ENCODE assay signal across 8 mouse cellular contexts in the genomic region with DNA sequence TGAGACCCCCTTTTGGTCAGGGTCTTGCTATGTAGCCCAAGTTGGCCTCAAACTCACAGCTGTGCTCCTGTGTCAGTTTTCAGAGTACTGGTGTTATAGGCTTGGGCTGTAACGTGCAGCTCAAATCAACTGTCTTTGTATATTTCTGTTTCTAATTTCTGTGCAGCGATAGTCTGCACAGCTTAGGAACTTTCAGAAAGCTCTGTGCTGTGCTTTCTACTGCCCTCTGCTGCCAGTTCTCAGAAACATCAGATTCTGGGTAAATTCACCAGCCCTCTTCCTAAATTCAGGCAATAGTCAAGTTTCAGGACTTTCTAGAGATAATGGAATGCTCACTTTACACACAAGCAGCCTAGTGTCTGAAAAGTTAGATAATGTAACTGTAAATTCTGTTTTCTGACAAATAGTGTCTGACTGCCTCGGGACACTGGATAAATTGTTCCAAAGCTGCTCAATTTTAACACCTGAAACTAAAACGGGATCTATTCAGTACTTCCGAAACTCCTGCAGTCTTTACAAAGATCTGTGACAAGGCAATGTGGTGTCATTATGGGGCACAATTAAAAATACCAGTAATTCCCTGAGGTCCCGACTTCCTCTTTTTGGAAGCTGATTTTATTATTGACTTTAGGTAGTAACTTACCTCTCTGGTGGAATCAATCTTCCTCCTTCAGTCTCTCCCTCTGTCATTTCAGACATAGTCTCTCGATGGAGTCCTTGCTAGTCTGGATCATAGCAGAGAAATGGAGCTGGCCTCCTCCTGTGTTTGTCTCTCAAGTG. TPM values are rescaled to one million over a fixed set of nuclear protein-coding genes. Genes with fewer than 3 reads are reported as not detected.
DNase-seq lines count a peak whose midpoint lies in the region; ATAC-seq and TF ChIP-seq lines count a peak whose summit lies in the region.

No protein-coding gene starts in this region.

- H3K36me3 ChIP-seq in hindbrain, embryonic 10.5 days: no peaks in the 10 kb centered on the region
- no peaks in the 10 kb centered on the region for H3K36me3 ChIP-seq in hindbrain, embryonic 12.5 days
- H3K36me3 ChIP-seq in midbrain, embryonic 15.5 days (replicated peaks): no peaks in the 10 kb centered on the region

- H3K4me3 ChIP-seq in hindbrain, embryonic 10.5 days: no peak overlapping the region
- H3K4me3 ChIP-seq in hindbrain, embryonic 12.5 days: no peak overlapping the region
- no peak overlapping the region for H3K4me3 ChIP-seq in layer of hippocampus, adult 2 months
- H3K4me3 ChIP-seq in midbrain, embryonic 15.5 days: no peak overlapping the region

- H3K4me1 ChIP-seq in hindbrain, embryonic 10.5 days (replicated peaks): no peaks in the 10 kb centered on the region
- no peaks in the 10 kb centered on the region for H3K4me1 ChIP-seq in hindbrain, embryonic 12.5 days
- no peaks in the 10 kb centered on the region for H3K4me1 ChIP-seq in midbrain, embryonic 15.5 days

- no peaks in the 10 kb centered on the region for H3K9me3 ChIP-seq in hindbrain, embryonic 10.5 days
- no peaks in the 10 kb centered on the region for H3K9me3 ChIP-seq in hindbrain, embryonic 12.5 days (replicated peaks)
- H3K9me3 ChIP-seq in midbrain, embryonic 15.5 days: no peaks in the 10 kb centered on the region

- ATAC-seq in hindbrain, embryonic 12.5 days (ENCODE audit: low FRiP score): no peak
- peak; percentile 92 for ATAC-seq in megakaryocyte progenitor cell, adult 5-6 weeks (replicated peaks; ENCODE audit: poor library complexity)
- ATAC-seq in midbrain, embryonic 15.5 days (replicated peaks): no peak

- DNase-seq in hindbrain, embryonic 10.5 days (ENCODE audit: low spot score): peak; percentile 12
- DNase-seq in CD4-positive, CD25-positive, alpha-beta regulatory T cell, adult 2 months (ENCODE audit: low read depth, low spot score): peak; percentile 58
- DNase-seq in adrenal gland, postnatal 14 days: peak; percentile 35
- DNase-seq in forelimb bud, embryonic 11.5 days (ENCODE audit: low read depth, low spot score): peak; percentile 26
- peak; percentile 4 to 44 for DNase-seq in layer of hippocampus, adult 2 months (ENCODE audit: low spot score in 2 of 2)

- no peaks in the 10 kb centered on the region for H3K27me3 ChIP-seq in hindbrain, embryonic 10.5 days (ENCODE audit: insufficient read depth, poor library complexity, severe bottlenecking)
- no peaks in the 10 kb centered on the region for H3K27me3 ChIP-seq in hindbrain, embryonic 12.5 days
- no peaks in the 10 kb centered on the region for H3K27me3 ChIP-seq in midbrain, embryonic 15.5 days (replicated peaks)

- no peak overlapping the region for H3K9ac ChIP-seq in hindbrain, embryonic 12.5 days
- H3K9ac ChIP-seq in midbrain, embryonic 15.5 days: no peak overlapping the region

- H3K27ac ChIP-seq in hindbrain, embryonic 10.5 days: no peak overlapping the region
- H3K27ac ChIP-seq in hindbrain, embryonic 12.5 days: no peak overlapping the region
- H3K27ac ChIP-seq in layer of hippocampus, adult 2 months: no peak overlapping the region
- no peak overlapping the region for H3K27ac ChIP-seq in midbrain, embryonic 15.5 days

- no peak overlapping the region for H3K4me2 ChIP-seq in hindbrain, embryonic 12.5 days (replicated peaks)
- no peak overlapping the region for H3K4me2 ChIP-seq in midbrain, embryonic 15.5 days

- peak; percentile 81 for TF ChIP-seq CTCF in layer of hippocampus, adult 2 months (conservative IDR thresholded peaks at IDR 0.05)

- WGBS in hindbrain, embryonic 10.5 days: 63% methylated on average over 7 of the region's 7 CpGs
- 69% methylated on average over 7 of the region's 7 CpGs for WGBS in hindbrain, embryonic 12.5 days
- WGBS in midbrain, embryonic 15.5 days: 64% methylated on average over 7 of the region's 7 CpGs

RNA-seq across cellular contexts. Expression of a gene that starts 9.2 kb away (rescaled TPM):
- 0.05 TPM in 1 of 2 replicates, not detected in the other for polyA plus RNA-seq in hindbrain, embryonic 10.5 days (2016; fragmentation: Nextera tagmentation; extraction: Ambion mirVana)
- polyA plus RNA-seq in hindbrain, embryonic 12.5 days (2016; fragmentation: Nextera tagmentation; extraction: Ambion mirVana): 0.12 TPM in 1 of 2 replicates, not detected in the other
- 0.19 and 0.45 TPM in 2 replicates for total RNA-seq in adrenal gland, postnatal 14 days (2021)
- total RNA-seq in layer of hippocampus, adult 2 months (2021): under 1 TPM; 0.10 to 0.25 TPM
- total RNA-seq in megakaryocyte progenitor cell, adult 5-6 weeks (2015): 10.1 and 13.4 TPM in 2 replicates
- total RNA-seq in megakaryocyte progenitor cell, adult 5-6 weeks (2017): 12.3 and 14.0 TPM in 2 replicates
- polyA plus RNA-seq in midbrain, embryonic 15.5 days (2015; fragmentation: Nextera tagmentation; extraction: Ambion mirVana): 0.10 TPM in 1 of 2 replicates, not detected in the other
